Mouse (Mus musculus): ENCODE data around the gene Stum.
"Not testable (repeated sequence)": the region's sequence is repeated elsewhere in the genome, so short reads cannot be mapped to it uniquely, and the experiment has no call there.

Gene Stum

DNA sequence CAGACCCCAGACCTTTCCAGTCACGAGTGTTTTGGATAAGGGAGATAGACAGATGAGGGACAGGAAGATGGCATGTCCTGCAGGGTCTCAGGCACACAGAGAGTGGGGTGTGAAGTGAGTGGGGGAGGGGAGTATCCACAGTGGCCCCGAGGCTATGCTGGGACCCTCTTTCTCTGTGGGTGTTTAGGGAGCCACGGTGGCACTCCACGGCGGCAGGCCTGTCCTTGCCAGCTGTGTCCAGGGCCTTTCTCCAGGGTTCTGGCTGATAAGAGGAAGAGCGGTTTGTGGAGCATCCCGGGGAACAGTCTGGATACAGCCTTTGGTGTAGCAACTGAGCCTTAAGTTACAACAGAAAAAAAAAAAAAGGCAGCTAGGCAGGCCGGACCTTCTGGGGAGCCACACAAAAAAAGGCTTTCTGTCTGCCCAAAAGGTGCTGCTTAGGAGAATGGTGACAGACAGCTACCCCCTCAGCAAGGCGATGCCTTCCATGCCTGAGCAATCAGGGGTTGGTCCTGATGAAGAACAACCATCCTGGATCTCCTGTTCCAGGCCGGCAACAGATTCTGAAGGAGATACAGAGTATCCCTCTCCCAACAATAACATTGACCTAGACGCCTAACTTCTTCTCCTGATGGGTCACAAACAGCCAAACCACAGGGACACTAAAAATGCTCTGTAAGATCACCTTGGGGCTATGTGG is 76.8 kb downstream of the Stum start:
- in situ Hi-C loops (cut with MboI, MseI) = loop anchor here (5.0 kb wide), 1 partner anchor 134 kb away; no protein-coding TSS in a partner anchor

DNA sequence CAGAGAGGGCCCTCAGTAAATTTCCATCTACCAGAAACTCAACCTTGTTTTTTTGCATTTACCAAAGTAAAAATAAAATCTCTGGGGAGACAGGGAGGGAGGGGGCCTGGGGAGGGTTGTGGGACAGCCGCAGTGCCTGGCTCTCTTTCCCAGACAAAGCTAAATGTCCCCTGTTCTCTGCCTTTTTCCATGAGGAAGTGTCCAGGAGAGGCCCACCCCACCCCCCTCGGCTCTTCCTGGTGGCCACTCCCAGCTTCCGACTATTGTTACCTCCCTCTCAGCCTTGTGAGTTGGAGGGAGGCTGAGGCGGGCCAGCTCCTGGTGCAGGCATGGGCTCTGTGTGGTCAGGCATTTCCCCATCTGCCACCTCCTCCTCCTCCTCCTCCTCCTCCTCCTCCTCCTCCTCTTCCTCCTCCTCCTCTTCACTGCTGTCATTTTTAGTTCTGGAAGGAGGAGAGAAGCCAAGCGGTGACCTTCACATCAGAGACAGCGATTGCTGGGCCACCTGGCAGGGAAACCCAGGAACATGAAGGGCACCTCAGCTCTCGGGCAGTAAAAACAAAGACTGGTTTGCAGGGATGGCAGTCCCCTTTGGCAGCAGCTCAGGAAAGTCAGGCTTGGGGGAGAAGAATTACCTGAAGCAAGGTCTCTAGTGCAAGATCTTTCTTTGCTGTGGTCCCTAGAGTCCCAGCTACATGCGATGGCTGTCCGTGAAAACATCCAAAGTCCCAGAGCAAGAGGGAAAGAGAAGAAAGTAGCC is 77.5 kb downstream of the Stum start:
- in situ Hi-C loops (cut with MboI, MseI) = loop anchor here (5.0 kb wide), 1 partner anchor 133 kb away; no protein-coding TSS in a partner anchor

DNA sequence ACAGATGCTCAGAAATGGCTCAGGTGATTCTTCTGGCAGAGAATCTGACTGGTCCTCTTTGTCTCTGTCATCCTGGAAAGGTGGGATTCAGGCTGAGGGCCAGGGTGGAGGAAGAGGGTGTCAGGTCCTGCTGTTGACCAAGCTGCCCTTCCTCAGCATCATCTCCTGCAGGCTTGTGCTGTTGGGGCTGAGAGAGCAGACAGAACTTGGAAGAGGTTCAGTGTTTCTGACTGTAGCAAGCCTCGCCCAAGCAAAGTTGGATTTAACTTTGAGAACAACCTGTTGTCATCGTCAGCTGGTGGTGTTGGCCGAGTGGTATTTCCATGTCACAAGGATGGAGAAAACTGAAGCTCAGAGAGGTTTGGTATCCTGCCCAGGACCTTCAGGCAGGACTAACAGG is 78.6 kb downstream of the Stum start:
- in situ Hi-C loops (cut with MboI, MseI) = loop anchor here (5.0 kb wide), 3 partner anchors 42 to 132 kb away; partner anchors contain the start of gene Itpkb

DNA sequence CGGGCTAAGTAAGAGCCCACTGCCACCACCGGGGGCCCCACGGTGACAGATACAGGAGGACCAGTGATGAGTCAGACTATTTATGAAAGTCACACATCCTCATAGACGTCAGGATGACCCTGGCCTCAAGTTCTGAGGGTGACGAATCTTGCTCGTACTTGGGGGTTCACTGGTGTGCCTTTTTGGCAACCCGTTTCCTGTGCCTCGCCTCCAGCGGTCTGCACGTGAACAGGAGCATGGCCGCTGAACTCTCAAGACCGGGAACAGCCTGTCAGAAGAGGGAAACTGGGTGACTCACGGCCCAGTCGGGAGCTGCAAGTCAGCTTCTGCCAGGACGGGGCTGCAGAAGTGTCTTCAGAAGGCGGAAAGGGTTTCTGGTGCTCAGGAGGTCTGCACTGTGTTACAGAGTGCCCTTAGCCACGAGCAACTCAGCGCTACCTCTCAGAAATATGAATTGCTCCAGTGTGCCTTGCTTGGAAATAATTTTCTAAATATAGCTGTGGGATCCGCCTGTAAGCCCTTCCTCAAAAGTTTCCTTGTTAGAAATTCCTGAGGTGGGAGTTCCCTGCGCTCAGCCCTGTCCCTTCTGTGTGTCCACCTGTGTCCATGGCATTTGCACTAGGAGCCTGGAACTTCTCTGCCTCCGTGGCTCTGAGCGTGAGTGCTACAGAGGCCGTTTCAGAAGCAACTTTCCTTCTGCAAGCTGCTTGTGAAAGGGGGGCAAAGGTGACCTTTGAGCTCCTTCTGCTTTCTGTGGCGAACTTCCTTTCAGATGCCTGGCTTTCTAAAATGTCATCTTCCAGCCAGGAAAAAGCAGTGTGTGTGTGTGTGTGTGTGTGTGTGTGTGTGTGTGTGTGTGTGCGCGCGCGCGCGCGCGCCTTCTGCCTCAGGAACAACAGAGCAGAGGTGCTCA is 79.4 kb downstream of the Stum start:
- in situ Hi-C loops (cut with MboI, MseI) = loop anchor here (5.0 kb wide), 2 partner anchors 42 to 72 kb away; partner anchors contain the start of gene Itpkb

DNA sequence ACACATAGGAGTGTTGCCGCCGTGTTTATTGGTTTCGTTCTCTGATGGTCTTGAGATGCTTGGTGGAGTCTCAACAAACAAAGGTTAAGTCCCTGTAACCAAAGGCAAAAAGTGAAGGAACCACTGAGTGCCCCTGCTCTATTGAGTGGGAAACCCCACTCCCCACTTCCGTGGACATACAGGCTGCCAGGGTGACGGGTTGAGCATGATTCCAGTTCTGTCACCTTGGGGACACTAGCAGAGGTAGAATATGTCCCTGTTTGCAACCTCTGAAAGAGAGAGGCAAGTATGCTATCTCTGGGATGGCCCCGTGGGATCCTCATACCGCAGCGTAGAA is 80.0 kb downstream of the Stum start:
- in situ Hi-C loops (cut with MboI, MseI) = loop anchor here (5.0 kb wide), 2 partner anchors 41 to 71 kb away; partner anchors contain the start of gene Itpkb

DNA sequence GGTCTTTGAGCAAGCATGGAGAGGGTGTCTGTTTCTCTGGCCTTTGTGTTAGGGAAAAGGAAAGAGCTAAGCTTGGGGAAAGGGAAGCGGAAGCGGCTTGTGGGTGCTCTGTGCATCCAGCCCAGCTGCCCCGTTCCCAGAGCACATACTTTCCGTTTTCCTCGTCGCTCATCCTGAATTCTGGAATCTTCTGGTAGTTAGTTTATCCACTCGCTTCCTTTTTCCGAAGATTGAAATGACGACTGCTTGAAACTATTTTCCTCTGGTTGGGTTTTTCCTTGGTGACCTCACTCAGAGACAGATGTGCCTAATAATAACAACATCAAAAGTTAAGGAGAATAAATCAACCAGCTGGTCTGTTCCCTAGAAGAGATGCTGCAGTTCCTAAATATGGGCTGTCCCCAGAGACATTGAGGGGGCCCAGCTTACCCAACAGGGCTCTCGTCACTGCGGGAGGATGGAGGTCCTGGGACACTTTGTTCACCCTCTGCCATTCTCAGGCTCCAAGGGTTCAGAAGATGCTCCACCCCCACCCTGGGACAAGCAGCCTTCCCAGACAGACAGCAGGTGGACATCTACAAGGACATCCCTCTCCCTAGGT is 80.7 kb downstream of the Stum start:
- in situ Hi-C loops (cut with MboI, MseI) = loop anchor here (5.0 kb wide), 2 partner anchors 40 to 70 kb away; partner anchors contain the start of gene Itpkb

DNA sequence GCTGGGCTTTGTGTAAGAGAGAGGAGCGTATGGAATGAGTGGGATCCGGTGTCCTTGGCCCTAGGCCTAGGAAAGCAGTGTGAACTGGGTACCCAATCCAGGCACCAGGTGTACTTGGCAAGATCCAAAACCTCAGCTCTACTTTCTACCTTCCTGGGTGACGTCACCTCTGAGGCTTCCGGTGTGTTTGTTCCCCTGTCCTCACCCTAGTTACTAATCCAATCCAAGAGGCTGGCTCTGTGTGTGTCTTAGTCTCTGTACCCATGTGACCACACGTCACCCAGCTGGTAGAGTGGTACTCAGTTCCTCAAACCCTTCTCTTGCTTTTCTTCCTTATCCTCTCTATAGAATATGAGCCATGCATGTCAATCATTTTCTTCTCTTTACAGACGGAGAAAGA is 81.6 kb downstream of the Stum start:
- in situ Hi-C loops (cut with MboI, MseI) = loop anchor here (5.0 kb wide), 2 partner anchors 39 to 69 kb away; partner anchors contain the start of gene Itpkb

DNA sequence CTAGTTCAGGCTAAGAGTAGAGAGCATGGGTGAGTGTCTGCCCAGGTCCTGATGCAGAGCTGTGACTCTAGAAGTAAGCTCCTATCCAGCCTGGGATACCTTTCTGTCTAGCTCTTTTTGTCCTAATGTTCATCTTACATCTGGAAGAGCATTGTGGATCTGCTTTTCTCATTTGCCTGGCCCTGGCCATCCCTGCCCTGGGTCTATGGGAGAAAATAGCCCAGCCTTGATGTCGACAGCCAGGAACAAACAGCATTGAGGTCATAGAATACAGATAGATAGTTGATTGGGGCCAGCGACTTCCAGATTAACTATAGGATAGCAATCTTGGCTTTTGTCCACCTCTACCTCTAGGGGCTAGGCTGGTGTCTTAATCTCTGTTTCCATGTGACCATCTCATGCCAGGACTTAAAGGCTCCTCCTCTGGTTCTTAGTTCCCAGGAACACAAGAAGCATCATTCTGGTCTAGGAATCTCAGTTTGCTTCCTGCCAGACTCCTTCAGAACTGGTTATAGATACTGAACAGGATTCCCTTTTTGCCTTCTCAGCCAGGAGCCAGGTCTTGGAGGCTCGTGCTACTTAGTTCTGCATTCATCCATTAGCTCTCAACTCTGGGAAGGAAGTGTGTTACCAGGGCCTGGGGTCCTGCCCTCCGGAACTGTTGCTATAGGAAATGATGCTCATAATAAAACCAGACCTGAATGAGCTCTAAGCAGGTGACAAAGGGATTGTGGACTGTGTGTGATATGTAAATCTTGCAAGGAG is 82.4 kb downstream of the Stum start:
- in situ Hi-C loops (cut with MboI, MseI) = loop anchor here (5.0 kb wide), 2 partner anchors 39 to 69 kb away; partner anchors contain the start of gene Itpkb

DNA sequence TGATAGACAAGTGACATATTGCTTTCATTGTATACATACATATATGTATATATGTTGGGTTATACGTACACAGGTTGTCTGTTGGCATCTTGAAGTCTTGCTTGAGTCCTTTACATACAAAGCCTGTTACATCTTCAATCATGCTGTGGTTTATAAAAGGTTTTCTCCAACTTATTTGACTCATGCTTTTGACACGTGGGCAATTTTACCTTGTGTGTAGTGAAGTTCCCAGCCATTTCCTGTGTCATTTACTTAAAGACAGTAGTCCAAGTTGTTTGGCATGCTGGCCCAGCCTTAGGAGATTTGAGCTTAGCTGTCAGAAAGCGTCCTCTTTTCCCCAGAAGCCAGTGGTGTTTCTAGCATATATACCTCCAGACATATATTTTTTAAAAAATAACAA is 84.9 kb downstream of the Stum start:
- in situ Hi-C loops (cut with MboI, MseI) = no loop called here

DNA sequence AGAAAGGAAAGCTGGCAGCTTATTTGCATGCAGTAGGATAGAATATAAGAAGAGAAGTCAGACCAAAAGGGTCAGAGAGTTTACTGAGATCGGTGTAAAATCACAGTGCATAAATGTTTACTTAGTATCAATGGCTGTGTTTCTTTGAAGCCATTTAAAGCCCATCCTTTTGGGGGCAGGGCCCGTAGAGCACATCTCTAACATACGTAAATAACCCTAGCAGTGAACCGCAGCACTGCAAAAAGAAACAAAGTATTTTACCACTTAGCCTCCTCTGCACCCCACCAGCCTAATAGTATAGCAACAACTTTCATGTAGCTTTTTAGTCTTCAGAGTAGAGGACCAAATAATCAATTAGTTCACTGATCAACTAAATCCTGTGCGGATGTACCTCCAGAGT is 85.6 kb downstream of the Stum start:
- in situ Hi-C loops (cut with MboI, MseI) = no loop called here

DNA sequence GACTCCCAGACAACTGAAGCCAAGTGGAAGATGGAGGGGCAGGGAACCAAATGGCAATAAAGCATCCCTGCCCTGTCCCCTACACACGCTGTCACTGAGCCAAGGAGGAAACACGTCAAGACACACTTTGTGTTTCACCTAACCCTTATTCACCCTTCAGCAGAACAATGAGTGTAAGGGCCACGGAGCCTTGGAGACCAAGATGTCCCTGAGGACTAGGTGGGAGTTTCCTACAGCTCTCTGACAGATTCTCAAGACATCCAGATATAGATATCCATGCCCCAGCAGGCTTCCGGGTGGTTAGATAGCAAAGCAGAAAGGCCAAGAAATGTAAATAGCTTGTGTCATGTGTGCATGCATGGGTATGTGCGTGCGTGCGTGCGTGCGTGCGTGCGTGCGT is 89.4 kb downstream of the Stum start:
- in situ Hi-C loops (cut with MboI, MseI) = no loop called here

DNA sequence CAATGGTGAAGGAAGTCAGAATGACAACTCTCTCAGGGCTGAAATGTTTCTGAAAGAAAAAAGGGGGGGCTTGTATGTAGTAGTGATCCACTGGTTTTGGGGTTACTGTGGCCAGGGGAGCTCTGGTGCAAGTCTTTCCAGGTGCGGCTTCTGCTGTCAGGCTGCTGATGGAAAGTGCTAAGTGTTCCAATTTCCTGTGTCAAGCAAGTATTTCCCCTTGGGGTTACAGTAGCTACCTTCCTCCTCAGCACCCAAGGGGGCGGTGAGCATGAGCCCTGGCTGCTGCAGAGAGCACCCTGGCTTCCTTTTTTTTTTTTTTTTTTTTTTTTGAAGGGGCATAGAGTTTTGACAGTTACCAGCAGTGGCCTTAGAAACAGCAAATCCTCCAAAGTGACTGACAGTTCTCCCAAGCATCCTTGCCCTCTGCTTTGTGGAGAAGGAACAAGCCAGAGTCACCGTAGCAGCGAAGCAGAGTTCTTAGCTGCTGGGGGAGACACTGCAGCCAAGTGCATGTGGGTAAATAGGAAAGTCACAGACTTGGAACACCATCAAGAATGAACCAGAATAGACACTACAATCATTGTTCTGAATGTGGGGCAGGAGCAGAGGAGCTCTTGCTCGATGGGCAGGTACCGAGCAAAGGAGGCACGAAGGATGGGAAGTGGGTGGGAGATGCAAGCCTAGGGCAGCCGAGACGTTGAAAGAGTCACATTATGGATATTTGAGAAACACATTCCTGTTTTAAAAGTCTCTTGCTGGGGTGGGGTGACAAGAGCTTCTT is 90.1 kb downstream of the Stum start:
- in situ Hi-C loops (cut with MboI, MseI) = no loop called here

DNA sequence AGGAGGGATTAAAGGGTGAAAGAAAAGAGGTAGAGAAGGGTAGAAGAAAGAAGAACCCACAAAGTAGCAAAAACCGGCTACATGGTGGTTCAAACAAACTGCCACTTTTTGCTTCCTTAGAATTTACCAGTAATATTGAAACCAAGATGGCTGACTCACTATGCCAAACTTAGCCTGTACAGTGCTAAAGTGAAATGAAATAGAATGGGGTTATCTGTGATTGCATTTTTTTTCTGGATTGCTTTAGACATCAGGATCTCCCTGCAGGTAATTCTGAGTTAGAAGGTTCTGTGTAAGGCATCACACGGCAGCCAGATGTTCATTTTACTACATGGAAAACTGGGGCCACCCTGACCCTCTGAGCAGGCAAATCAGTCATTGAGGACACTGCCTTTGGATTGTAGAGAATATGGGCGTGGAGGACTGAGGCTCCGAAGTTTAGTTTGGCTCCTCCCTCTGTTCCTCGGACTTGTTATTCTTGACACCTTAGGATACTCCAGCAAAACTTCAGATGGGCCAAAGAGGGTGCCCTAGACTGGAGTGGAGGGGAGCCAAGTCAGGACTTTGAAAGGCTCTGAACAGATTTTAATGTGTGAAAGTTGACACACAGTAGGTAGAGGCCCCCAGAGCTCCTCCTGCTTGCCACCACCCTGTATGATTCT is 91.0 kb downstream of the Stum start:
- in situ Hi-C loops (cut with MboI, MseI) = no loop called here

DNA sequence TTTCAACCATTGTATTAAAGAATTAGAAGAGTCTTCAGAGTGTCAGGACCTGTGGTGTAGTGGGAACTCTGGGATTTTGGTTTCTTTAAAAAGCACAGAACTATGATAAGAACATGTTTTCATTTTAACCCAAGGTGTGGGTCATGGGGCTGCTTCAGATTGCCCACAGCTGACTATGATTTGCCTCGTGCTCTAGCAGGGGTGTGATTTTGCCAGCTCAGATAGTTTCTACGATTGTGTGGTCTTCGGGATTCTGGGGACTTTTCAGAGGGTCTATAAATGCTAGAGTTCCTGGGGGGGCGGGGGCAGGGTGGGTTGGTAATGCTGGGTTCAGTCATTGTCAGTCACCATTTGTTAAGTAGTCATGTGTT is 91.7 kb downstream of the Stum start:
- in situ Hi-C loops (cut with MboI, MseI) = no loop called here

DNA sequence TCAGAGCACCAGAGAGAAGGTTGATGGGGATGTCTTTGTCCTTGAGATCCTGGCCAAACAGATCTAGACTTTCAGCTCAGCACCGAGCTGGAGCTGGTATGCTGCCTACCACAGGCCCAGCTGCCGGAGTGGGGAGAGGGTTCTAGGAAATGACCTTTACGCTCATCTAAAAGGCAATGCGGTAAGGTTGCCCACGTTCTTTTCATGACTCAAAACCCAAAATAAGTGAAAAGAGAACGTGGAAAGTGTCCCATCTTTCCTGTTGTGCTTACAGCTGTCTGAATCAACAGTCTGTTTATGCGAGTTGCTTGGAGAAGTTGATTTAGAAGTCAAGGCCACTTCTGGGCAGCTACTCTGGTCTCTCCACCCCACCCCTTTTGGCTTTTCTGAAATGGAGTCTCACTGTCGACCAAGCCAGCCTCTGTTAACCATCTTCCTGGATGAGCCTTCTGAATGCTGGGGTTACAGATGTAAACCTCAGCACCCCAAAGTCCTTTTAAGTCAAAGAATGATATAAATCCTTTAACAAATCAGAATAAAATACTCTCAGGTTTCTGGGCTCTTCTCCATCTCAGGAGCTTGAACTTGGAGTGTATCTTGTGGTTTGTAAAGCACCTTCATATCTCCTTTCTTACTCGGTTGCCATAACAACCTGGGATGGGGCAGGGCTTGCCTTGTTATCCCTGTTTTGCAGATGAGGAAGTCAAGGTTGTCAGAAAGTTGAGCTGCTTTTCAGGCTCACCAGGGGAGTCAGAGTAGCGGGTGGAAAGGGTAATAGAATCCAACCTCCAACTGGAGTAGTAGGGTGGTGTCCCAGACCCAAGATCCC is 92.3 kb downstream of the Stum start:
- in situ Hi-C loops (cut with MboI, MseI) = no loop called here

DNA sequence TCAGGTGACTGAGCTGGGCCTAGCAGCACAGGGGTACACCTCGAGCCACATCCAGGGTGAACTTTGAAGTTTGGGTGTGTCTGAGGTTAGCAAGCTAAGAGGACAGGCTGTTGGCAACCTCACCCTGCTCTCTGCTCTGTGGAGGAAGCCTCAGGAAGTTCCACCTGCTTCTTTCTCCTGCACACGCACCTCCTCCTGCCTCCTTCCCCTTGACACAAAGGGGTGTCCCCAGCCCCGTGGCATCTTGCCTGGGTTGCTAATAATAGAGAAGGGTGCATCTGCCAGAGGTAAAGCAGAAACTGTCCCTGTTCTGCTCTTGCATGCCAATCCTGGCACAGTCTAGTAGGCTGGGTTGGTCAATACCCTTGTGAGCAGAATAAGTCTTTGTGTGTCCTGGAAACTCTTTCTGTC is 93.0 kb downstream of the Stum start:
- in situ Hi-C loops (cut with MboI, MseI) = no loop called here

DNA sequence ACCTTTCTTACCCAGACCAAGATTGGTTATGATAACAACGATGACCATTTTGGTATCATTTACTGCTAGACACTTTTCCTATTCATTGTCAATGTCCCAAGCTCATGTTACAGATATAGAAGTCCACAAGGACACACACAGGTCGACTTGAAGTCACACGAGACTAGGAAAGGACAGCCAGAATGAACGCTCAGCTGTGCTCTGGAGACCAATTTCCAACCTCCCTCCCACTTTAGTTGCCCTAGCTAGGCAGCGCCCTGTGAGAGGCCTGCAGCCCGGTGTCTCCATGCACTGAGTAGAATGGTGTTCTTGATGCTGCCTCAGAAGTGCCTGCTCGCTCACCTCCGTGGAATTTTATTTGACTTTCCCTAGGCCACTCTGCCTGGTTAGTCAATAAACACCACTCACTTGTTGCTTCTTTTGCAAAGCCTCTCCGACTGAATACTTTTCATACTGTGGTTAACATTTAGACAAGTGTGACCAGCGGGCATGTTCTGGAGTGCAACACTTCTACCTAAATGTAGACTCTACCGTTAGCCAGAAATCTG is 94.0 kb downstream of the Stum start:
- in situ Hi-C loops (cut with MboI, MseI) = not testable (repeated sequence)

DNA sequence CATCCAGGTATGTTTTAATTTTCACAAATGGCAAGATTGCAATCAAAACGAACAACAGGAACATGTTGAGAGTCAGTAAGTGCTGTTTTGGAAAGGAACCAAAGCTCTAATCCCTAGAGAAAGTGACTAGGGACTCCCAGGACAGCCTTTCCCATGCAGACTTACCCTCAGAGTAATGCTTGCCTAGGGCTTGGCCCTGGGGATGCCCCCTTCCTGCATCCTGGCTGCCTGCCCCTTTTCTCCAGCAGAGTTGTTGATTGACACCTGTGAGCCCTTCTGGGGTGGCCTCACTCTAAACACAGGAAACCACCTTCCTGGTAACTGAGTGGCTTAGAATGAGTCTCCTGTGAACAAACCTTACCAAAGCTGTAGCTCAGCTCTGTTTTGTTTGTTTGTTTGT is 94.8 kb downstream of the Stum start:
- in situ Hi-C loops (cut with MboI, MseI) = no loop called here

Measured in regulatory T cell (primary cell).